10 mouse cellular contexts compared by ENCODE assay signal in genomic region chr6:48747091-48747966, GRCm38 (mm10). TPM values are rescaled to one million over a fixed set of nuclear protein-coding genes. Genes with fewer than 3 reads are reported as not detected.
DNase-seq lines count a peak whose midpoint lies in the region; ATAC-seq and TF ChIP-seq lines count a peak whose summit lies in the region.
"Had no signal": no experiment of that assay in that cellular context is flagged by ENCODE, and none has a peak within 500 bp of the region (broad histone marks: within the 10 kb centered on the region; RNA-seq: fewer than 3 reads in every experiment).

No protein-coding gene starts in this region.

- H3K4me3 ChIP-seq in kidney, adult 2 months (ENCODE audit: insufficient read depth, low read depth, low read length), result peak overlapping the region; percentile 47
- no peak overlapping the region for H3K4me3 ChIP-seq in midbrain, embryonic 11.5 days (ENCODE audit: low read depth, low read length)
- no peak overlapping the region for H3K4me3 ChIP-seq in forebrain, embryonic 12.5 days (replicated peaks)

- no peak overlapping the region for H3K9ac ChIP-seq in midbrain, embryonic 11.5 days (ENCODE audit: low read length)
- H3K9ac ChIP-seq in forebrain, embryonic 12.5 days, result no peak overlapping the region

- TF ChIP-seq CTCF in kidney, adult 2 months (conservative IDR thresholded peaks at IDR 0.05; ENCODE audit: insufficient read depth, insufficient read length, low read depth, low read length), result no peak

- H3K36me3 ChIP-seq in kidney, adult 2 months (ENCODE audit: control insufficient read depth, insufficient read depth, low read length), result no peaks in the 10 kb centered on the region
- no peaks in the 10 kb centered on the region for H3K36me3 ChIP-seq in midbrain, embryonic 11.5 days (ENCODE audit: control insufficient read depth, insufficient read depth, low read length)
- no peaks in the 10 kb centered on the region for H3K36me3 ChIP-seq in forebrain, embryonic 12.5 days (replicated peaks)

- DNase-seq in adrenal gland, adult (ENCODE audit: inconsistent age in 2 of 2, low spot score in 1 of 2), result peak; percentile 28 to 59
- no peak for DNase-seq in adrenal gland, postnatal 25 days
- DNase-seq in CD4-positive, CD25-positive, alpha-beta regulatory T cell, adult 2 months (ENCODE audit: low read depth, low spot score), result peak; percentile 77
- DNase-seq in kidney, adult 2 months, result peak; percentile 64
- peak; percentile 33 to 48 for DNase-seq in lung, postnatal 4 days
- DNase-seq in midbrain, embryonic 11.5 days (ENCODE audit: low spot score, missing footprints), result no peak
- no peak for DNase-seq in cerebellum, adult 9-10 months
- DNase-seq: gastrocnemius, postnatal 10 days had no signal

- peak overlapping the region; percentile 87 for H3K27ac ChIP-seq in kidney, adult 2 months (ENCODE audit: insufficient read depth, low read depth, low read length)
- H3K27ac ChIP-seq in midbrain, embryonic 11.5 days (ENCODE audit: low read depth, low read length), result no peak overlapping the region
- no peak overlapping the region for H3K27ac ChIP-seq in forebrain, embryonic 12.5 days

- no peak for ATAC-seq in midbrain, embryonic 11.5 days (ENCODE audit: low FRiP score)
- ATAC-seq in forebrain, embryonic 12.5 days (ENCODE audit: low FRiP score), result no peak

- H3K9me3 ChIP-seq in midbrain, embryonic 11.5 days (ENCODE audit: control insufficient read depth, low read length), result no peaks in the 10 kb centered on the region
- H3K9me3 ChIP-seq in forebrain, embryonic 12.5 days, result no peaks in the 10 kb centered on the region

- no peak overlapping the region for H3K4me2 ChIP-seq in midbrain, embryonic 11.5 days
- no peak overlapping the region for H3K4me2 ChIP-seq in forebrain, embryonic 12.5 days

- H3K27me3 ChIP-seq in kidney, adult 2 months (replicated peaks; ENCODE audit: control insufficient read depth, insufficient read depth, low read length), result no peaks in the 10 kb centered on the region
- H3K27me3 ChIP-seq in midbrain, embryonic 11.5 days (ENCODE audit: control insufficient read depth, insufficient read depth, low read length), result peaks cover 8% of the 10 kb centered on the region
- peaks cover 27% of the 10 kb centered on the region for H3K27me3 ChIP-seq in forebrain, embryonic 12.5 days

- TF ChIP-seq POLR2A in kidney, adult 2 months (IDR thresholded peaks at IDR 0.05; ENCODE audit: low read depth, low read length), result no peak

- WGBS in kidney, adult 2 months, result 65% methylated on average over 7 of the region's 7 CpGs
- 76% methylated on average over 7 of the region's 7 CpGs for WGBS in midbrain, embryonic 11.5 days
- 86% methylated on average over 7 of the region's 7 CpGs for WGBS in forebrain, embryonic 12.5 days

- no peaks in the 10 kb centered on the region for H3K4me1 ChIP-seq in kidney, adult 2 months (ENCODE audit: control insufficient read depth, insufficient read depth, low read length)
- no peaks in the 10 kb centered on the region for H3K4me1 ChIP-seq in midbrain, embryonic 11.5 days (ENCODE audit: control insufficient read depth, insufficient read depth, low read length)
- peaks cover 8% of the 10 kb centered on the region for H3K4me1 ChIP-seq in forebrain, embryonic 12.5 days

RNA-seq across cellular contexts. Expression of gene Gimap5, which starts 1.3 kb away (rescaled TPM):
- total RNA-seq in adrenal gland, postnatal 25 days (2021), result 10.5 and 16.2 TPM in 2 replicates
- 16.2 and 19.6 TPM in 2 replicates for polyA plus RNA-seq in kidney, adult 2 months (2012; rRNA removed)
- 0.62 and 0.83 TPM in 2 replicates for polyA plus RNA-seq in midbrain, embryonic 11.5 days (2014; fragmentation: Nextera tagmentation; extraction: Ambion mirVana)
- polyA plus RNA-seq in forebrain, embryonic 12.5 days (2016; fragmentation: Nextera tagmentation; extraction: Ambion mirVana), result 0.50 and 1.0 TPM in 2 replicates

RNA-seq across cellular contexts. Expression of gene Gimap1, which starts 8.5 kb away (rescaled TPM):
- 12.9 and 15.5 TPM in 2 replicates for total RNA-seq in adrenal gland, postnatal 25 days (2021)
- polyA plus RNA-seq in kidney, adult 2 months (2012; rRNA removed), result 8.3 and 10.0 TPM in 2 replicates
- polyA plus RNA-seq in midbrain, embryonic 11.5 days (2014; fragmentation: Nextera tagmentation; extraction: Ambion mirVana), result 4.7 TPM in 2 replicates
- 3.0 and 3.3 TPM in 2 replicates for polyA plus RNA-seq in forebrain, embryonic 12.5 days (2016; fragmentation: Nextera tagmentation; extraction: Ambion mirVana)

RNA-seq across cellular contexts. Expression of gene Gimap3, which starts 23.3 kb away (rescaled TPM):
- total RNA-seq in adrenal gland, postnatal 25 days (2021), result 2.4 and 3.5 TPM in 2 replicates
- polyA plus RNA-seq in kidney, adult 2 months (2012; rRNA removed), result 3.1 and 10.6 TPM in 2 replicates
- not detected in 2 replicates for polyA plus RNA-seq in midbrain, embryonic 11.5 days (2014; fragmentation: Nextera tagmentation; extraction: Ambion mirVana)
- polyA plus RNA-seq in forebrain, embryonic 12.5 days (2016; fragmentation: Nextera tagmentation; extraction: Ambion mirVana), result not detected in 2 replicates
- total RNA-seq: left cerebral cortex, adult 18-20 months had no signal

RNA-seq across cellular contexts. Expression of gene Gimap7, which starts 28.9 kb away (rescaled TPM):
- 0.33 TPM in 1 of 2 replicates, not detected in the other for total RNA-seq in adrenal gland, postnatal 25 days (2021)
- 0.20 and 0.97 TPM in 2 replicates for polyA plus RNA-seq in kidney, adult 2 months (2012; rRNA removed)
- not detected in 2 replicates for polyA plus RNA-seq in midbrain, embryonic 11.5 days (2014; fragmentation: Nextera tagmentation; extraction: Ambion mirVana)
- not detected in 2 replicates for polyA plus RNA-seq in forebrain, embryonic 12.5 days (2016; fragmentation: Nextera tagmentation; extraction: Ambion mirVana)
- total RNA-seq: gastrocnemius, postnatal 10 days; left cerebral cortex, adult 18-20 months had no signal

RNA-seq across cellular contexts. Expression of gene Gm28053, which starts 28.9 kb away (rescaled TPM):
- total RNA-seq in adrenal gland, postnatal 25 days (2021), result 6.7 and 6.9 TPM in 2 replicates
- polyA plus RNA-seq in kidney, adult 2 months (2012; rRNA removed), result not detected in 2 replicates
- 0.75 and 1.3 TPM in 2 replicates for polyA plus RNA-seq in midbrain, embryonic 11.5 days (2014; fragmentation: Nextera tagmentation; extraction: Ambion mirVana)
- polyA plus RNA-seq in forebrain, embryonic 12.5 days (2016; fragmentation: Nextera tagmentation; extraction: Ambion mirVana), result not detected in 2 replicates

Comparison
In these comparisons a context has a peak if more than half of its experiments do, and no peak if none do; other contexts are left out.
1. DNase-seq: peak in adrenal gland, adult (2 of 2), CD4-positive, CD25-positive, alpha-beta regulatory T cell, adult 2 months (single experiment), kidney, adult 2 months (single experiment) and lung, postnatal 4 days (2 of 2); none in adrenal gland, postnatal 25 days (single experiment), midbrain, embryonic 11.5 days (single experiment) and cerebellum, adult 9-10 months (single experiment).